Mouse (Mus musculus) liver, adult 2 months (tissue): ENCODE data around the gene Vps8.

Source experiments
- CTCF ChIP-seq: fragments of 200-500 bp; IDR thresholded peaks from 2 replicates; pipeline ENCODE4 v1.5.1; 2011; ENCODE audit warnings: low read depth, low read length, control low read depth
- POLR2A ChIP-seq: fragments of 200-500 bp; IDR thresholded peaks from 2 replicates; pipeline ENCODE4 v1.6.1; 2011; ENCODE audit warnings: low read length, control low read depth; ENCODE audit not compliant: insufficient read depth; ENCODE audit errors: extremely low read depth

GRCm38 (mm10) chr16:21536240-21537005, 113.5 kb downstream of the Vps8 start:
- no peak for TF ChIP-seq POLR2A
- no peak for TF ChIP-seq CTCF
